Mouse (Mus musculus): ENCODE results near the gene Lamtor1.
"Not testable (repeated sequence)": the region's sequence is repeated elsewhere in the genome, so short reads cannot be mapped to it uniquely, and the experiment has no call there.

Gene Lamtor1

DNA sequence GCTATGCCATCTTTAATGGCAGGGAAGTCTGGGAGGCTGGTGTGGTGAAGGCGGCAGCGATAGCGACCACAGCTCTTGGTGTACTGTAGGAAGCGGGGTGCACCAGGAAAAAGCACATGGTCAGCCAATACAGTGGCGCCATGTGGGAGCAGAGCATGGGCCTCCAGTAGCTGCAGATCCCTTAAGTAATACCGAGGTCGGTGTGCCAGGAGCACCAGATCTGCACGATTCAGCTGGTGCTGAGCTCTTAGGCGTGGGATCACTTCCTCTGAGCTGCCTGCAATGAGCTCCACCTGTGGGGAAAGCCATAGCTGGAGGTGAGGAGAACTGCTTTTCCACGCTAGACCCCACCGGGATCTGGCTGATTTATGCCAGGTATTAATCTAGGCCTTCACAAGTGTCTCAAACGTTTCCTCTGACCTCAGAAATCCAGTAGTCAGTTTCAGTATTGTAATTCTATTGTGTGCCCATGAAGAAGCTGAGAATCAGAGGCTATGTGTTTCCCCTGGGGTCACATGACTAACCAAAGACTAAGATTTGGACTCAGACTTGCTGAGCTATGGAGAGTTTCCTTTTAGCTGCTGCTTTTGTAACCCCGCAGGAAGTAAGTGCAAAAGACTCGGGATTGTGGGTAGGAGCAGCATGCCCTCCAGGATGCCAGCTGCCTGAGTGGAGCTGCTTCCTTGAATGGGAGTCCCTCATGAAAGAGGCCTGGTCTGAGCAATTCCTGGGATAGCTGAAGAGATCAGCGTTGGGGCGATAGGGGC lies 5.2 kb upstream of the Lamtor1 start:
- DNase-seq, result no peak

GRCm38 (mm10) chr7:101901969-101902368 lies 3.7 kb upstream of the Lamtor1 start:
- no peak for DNase-seq

DNA sequence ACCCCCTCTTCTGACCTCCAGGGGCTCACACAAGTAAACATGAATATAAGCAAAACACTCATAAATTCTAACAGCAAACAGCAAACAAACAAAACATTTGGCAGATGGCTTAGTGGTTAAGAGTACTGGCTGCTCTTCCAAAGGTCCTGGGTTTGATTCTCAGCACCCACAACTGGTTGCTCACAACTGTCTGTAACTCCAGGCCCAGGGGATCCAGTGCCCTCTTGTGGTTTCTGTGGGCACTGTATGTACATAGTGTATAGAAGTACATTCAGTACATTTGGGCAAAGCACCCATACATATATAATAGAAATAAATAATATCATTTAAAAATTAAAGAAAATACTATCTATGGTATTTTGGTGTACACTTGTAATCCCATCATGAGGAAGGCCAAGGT lies 2.9 kb upstream of the Lamtor1 start:
- DNase-seq, result no peak

DNA sequence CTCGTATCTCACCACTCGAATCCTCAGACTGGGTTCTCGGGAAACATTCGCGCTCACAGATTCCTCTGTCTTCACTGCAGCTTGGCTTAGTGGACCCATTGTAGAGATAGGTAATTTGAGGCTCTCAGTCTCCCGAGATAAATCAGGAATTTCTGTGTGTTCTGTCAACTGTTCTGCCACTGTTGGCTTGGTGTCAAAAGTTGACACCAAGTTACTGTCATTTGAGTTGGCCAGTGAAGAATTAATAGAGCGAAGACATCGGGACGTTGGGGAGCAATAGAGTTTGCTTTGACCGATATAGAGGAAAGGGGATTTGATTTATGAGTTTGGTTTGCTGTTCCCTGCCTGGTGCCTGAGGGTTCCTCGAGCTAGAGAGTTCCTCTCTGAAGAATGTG lies 580 bp downstream of the Lamtor1 start, which contains the start of gene Tomt:
TSS of gene Tomt (minus strand) at position 73 of the 395 bp plus-strand sequence.
- no peak for DNase-seq

- peak; percentile 16 for DNase-seq
Observed at GRCm38 (mm10) chr7:101906696-101907095, 992 bp downstream of the Lamtor1 start.

DNA sequence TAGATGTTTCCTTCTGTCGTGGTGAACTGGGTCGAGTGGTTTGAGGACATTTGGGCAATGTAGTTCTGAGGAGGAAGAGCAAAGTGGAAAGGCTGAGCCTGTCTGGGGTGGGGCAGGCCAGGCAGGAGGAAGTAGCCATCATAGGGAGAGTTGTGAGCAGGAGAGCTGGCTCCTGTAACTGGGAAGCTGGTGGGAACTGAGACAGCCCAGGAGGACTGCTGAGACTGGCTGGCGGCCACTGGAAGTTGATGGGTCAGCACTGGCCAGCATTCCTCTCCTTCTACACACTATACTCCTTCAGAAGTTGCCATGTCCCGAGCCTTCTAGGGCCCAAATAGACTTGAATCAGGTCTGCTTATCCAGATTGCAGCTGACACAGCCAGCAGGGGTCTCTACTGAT lies 2.7 kb downstream of the Lamtor1 start:
- DNase-seq, result peak; percentile 32

- DNase-seq, result peak; percentile 20
Observed at GRCm38 (mm10) chr7:101910138-101910537, 4.4 kb downstream of the Lamtor1 start.

GRCm38 (mm10) chr7:101911982-101912381 lies 6.3 kb downstream of the Lamtor1 start:
- no peak for DNase-seq

DNA sequence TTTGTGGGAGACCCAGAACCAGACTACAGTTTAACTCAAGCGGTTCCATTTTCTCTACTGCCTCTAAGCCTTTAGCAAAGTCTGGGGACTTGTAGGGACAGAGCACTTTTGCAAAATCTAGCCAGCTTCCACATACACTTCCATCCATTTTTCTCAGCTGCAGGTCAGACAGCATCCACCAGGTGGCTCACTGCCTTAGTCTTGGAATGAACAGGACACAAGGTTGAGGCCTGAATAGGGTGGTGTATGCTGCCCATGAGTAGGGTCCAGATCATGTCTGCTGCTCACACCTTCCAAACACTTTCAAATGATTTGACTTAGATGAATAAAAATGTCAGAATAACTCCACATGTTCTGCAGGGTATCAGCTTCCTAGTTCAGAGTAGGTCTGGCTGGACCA lies 12.4 kb downstream of the Lamtor1 start:
- DNase-seq, result peak; percentile 81

GRCm38 (mm10) chr7:101925892-101926291 lies 20.2 kb downstream of the Lamtor1 start:
- DNase-seq, result not testable (repeated sequence)

GRCm38 (mm10) chr7:101928093-101928492 lies 22.4 kb downstream of the Lamtor1 start:
- DNase-seq, result no peak

DNA sequence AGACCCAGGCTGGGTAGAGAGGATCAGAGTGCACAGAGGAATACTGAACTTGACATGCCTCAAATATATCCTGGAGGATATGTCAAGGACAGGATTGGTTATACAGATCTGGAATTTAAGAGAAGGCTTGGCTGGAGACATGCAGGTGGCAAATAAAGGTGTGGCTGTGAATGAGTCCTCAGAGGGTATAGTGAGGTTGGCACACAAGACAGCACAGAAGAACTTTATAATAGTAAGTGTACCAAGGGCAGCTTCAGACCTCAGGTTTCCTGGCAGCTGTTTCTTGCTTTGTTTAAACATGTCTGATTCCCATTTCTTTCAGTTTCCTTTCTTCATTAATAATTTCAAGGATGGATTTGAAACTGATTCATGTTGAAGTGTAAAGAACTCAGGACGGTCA lies 26.8 kb downstream of the Lamtor1 start:
- no peak for DNase-seq

- no peak for DNase-seq
Observed at GRCm38 (mm10) chr7:101933300-101933699, 27.6 kb downstream of the Lamtor1 start.

- peak; percentile 95 for DNase-seq
Observed at GRCm38 (mm10) chr7:101933751-101934240, 28.1 kb downstream of the Lamtor1 start, which contains the start of the genes Lrrc51 and Numa1. Gene Lrrc51 (minus strand): TSS chr7:101933895. Gene Numa1 (plus strand): TSS chr7:101934111.

GRCm38 (mm10) chr7:101935957-101936356 lies 30.3 kb downstream of the Lamtor1 start:
- DNase-seq, result no peak

DNA sequence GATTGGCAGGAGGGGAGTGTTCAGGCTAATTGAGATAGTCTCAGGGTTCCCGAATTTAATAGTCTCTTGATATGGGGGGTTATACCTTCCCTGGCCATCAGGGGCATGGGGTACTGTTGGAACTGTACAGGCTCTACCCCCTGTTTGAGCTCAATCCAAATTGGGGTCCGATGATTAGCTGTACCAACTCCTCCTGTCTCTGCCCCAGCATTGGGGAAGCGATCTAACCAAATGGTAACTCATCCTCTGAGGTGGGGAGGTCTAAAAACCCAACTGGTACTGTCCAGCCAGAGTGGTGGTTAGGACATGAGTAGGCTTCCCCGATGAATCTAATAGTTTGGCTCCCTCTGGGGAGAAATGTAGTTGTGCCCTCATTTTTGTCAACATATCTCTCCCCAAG lies 31.3 kb downstream of the Lamtor1 start:
- DNase-seq, result no peak

- DNase-seq, result no peak
Observed at GRCm38 (mm10) chr7:101937569-101937968, 31.9 kb downstream of the Lamtor1 start.

DNA sequence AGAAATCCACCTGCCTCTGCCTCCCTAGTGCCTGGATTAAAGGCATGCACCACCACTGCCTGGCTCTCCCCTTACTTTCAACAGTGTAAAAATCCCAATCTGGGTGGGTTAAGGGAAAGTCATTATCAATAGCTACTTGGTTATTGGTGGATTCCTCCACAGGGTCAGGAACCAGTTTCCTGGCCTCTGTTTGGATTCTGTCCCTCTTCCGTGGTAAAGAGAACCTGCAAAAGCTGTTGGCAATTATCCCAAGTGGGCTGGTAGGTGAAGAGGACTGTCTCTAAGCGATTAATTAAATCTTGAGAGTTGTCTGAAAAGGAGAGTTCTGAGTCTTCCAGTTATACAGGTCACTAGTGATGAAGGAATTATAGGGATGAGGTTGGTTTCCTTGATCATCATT lies 32.6 kb downstream of the Lamtor1 start:
- DNase-seq, result no peak

GRCm38 (mm10) chr7:101939758-101940157 lies 34.1 kb downstream of the Lamtor1 start:
- peak; percentile 47 for DNase-seq

DNA sequence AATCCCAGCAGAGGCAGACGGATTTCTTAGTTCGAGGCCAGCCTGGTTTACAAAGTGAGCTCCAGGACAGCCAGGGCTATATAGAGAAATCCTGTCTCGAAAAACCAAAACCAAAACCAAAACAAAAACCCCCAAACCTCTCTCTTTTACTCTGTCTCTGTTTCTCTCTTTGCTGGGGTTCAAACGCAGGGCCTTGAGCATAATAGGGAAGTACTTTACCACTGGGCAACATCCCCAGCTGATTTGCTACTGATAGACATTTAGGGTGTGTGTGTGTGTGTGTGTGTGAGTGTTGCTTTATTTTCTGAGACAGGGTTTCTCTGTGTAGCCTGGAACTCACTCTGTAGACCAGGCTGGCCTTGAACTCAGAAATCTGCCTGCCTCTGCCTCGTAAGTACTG lies 43.3 kb downstream of the Lamtor1 start:
- DNase-seq, result not testable (repeated sequence)

GRCm38 (mm10) chr7:101951648-101952047 lies 45.9 kb downstream of the Lamtor1 start:
- DNase-seq, result no peak

DNA sequence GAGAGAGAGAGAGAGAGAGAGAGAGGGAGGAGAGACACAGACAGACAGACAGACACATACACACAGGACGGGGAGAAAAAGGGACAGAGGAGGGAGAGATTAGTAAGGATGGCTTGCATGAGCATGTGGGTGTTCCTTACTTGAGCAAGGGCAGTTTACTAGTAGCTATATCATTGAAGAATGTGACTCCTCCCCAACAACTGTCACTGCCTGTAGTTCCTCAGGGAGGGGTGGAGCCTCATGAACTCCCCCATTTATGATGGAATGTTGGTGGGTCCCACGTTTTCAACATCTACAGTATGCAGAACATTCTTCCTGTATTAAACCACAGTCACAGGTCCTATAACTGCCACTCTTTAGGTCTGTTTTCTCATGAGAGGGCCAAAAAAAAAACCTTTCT lies 46.4 kb downstream of the Lamtor1 start:
- DNase-seq, result no peak

DNA sequence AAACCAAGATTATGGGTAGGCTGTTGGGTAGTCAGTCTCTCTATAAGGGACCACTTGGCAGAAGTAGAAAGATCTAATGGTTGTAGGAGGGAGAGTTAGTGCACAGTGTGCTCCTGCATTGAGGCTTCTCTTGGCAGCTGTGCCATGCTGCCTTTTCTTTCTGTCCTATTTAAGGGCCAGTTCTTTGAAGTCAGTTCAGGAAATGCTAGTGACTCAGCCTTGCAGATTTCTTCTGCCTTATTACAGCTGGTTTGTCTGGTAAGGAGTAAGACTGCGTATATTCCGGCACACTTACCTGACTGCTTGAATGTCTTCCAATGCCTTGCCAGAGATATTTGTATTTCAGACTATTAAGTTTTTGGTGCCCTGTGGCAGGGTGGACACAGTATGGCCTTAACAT lies 48.5 kb downstream of the Lamtor1 start:
- DNase-seq, result no peak

- DNase-seq, result no peak
Observed at GRCm38 (mm10) chr7:101955276-101955675, 49.6 kb downstream of the Lamtor1 start.

DNA sequence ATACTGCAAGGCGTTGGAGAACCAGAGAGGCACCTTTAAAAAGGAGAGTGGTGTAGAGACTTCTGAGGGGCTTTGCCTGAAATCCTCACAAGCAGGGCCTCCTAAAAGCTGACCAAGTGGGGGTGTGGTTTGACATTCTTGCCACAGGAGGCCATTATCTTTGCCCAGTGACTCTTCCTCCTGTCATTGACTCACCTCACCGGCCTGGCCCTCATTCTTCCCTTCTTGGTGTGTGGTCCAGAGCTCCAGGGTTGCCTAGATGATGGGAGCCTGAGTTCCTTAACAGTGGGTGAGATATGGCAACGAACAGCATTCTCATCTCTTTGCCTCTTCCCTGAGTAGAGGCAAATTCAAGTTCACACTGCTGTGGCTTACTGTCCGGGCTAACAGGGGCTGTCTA lies 50.2 kb downstream of the Lamtor1 start:
- no peak for DNase-seq

All from kidney, adult 18-20 months (tissue).